Mouse (Mus musculus) kidney, postnatal 25 days (tissue): ENCODE results near the gene Pgam1.
"Not testable (repeated sequence)": the region's sequence is repeated elsewhere in the genome, so short reads cannot be mapped to it uniquely, and the experiment has no call there.

Experiments used
- DNase-seq, 2 experiments: peaks; one replicate each; pipeline ENCODE4 v3.0.0; 2021; ENCODE audit warnings: mixed read lengths in 2 of 2

Gene Pgam1

GRCm38 (mm10) chr19:41912121-41913080 lies 678 bp downstream of the Pgam1 start:
- peak; percentile 48 to 79 for DNase-seq

GRCm38 (mm10) chr19:41913774-41914591 lies 2.3 kb downstream of the Pgam1 start:
- DNase-seq = no peak

- DNase-seq = not testable (repeated sequence)
Observed at GRCm38 (mm10) chr19:41914592-41914882, 2.8 kb downstream of the Pgam1 start.

GRCm38 (mm10) chr19:41915294-41915693 lies 3.6 kb downstream of the Pgam1 start:
- no peak for DNase-seq

- DNase-seq = no peak
Observed at GRCm38 (mm10) chr19:41916853-41917252, 5.1 kb downstream of the Pgam1 start.

- no peak for DNase-seq
Observed at GRCm38 (mm10) chr19:41919471-41919870, 7.7 kb downstream of the Pgam1 start.

- DNase-seq = no peak
Observed at GRCm38 (mm10) chr19:41920412-41921067, 8.8 kb downstream of the Pgam1 start.

GRCm38 (mm10) chr19:41932686-41933085 lies 21.0 kb downstream of the Pgam1 start:
- DNase-seq = no peak

GRCm38 (mm10) chr19:41933179-41934086 lies 21.7 kb downstream of the Pgam1 start, which contains the start of the genes Exosc1 and Zdhhc16:
TSS of gene Exosc1 (minus strand) at chr19:41933423.
TSS of gene Zdhhc16 (plus strand) at chr19:41933480.
- peak; percentile 98 to 100 for DNase-seq

- no peak for DNase-seq
Observed at GRCm38 (mm10) chr19:41934124-41934523, 22.4 kb downstream of the Pgam1 start.

- no peak for DNase-seq
Observed at GRCm38 (mm10) chr19:41935921-41936320, 24.2 kb downstream of the Pgam1 start.

GRCm38 (mm10) chr19:41938539-41938938 lies 26.8 kb downstream of the Pgam1 start:
- no peak for DNase-seq

GRCm38 (mm10) chr19:41943841-41944240 lies 32.1 kb downstream of the Pgam1 start:
- no peak for DNase-seq

- peak in 1 of 2 experiments; percentile 29 for DNase-seq
Observed at GRCm38 (mm10) chr19:41952287-41952686, 40.6 kb downstream of the Pgam1 start.

- no peak for DNase-seq
Observed at GRCm38 (mm10) chr19:41953574-41953973, 41.9 kb downstream of the Pgam1 start.
